Mouse (Mus musculus) right cerebral cortex, adult 18-20 months (tissue): ENCODE measurements around the gene Pde4d.

ENCODE experiments used
- DNase-seq: peaks from one replicate; pipeline ENCODE4 v3.0.0; 2022; ENCODE audit warnings: mixed read lengths

The Pde4d gene

DNA sequence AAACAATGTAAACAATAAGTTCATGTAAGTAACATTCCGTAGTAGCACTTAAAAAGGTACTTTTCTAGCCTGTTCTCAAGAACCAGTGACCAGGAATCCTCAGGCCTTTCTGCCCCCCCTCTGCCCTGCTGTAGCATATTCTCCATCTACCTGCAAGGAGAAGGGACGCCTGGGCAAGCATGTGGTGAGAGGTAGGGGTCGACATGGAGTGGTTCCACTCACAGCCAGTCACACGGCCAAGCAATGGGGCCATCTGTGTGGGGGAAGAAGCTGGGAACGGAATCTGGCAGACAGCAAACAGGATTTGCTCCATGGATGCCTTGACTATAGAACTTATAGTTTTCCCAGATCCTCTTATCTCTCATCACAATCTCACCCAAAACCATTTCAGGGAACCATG, 1277.6 kb downstream of the Pde4d start:
- DNase-seq = no peak

DNA sequence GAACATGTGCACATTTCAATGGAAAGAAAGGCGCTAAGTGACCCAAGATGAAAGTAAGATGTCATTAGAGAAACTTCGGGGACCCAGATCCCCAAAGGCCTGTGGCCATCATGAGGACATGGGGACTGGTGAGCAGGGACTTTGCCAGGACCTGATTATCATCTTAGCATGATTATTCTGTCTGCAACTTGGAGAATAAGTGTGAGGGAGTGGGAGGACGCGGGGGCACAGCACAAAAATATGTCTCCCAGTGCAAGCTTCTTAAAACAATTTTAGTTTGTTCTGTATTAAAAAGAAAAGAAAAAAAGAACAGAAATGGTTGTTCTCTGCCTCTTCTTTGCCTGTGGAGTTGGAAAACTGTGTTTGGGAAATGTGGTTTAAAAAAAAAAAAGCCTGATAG, 1279.9 kb downstream of the Pde4d start:
- peak; percentile 67 for DNase-seq

DNA sequence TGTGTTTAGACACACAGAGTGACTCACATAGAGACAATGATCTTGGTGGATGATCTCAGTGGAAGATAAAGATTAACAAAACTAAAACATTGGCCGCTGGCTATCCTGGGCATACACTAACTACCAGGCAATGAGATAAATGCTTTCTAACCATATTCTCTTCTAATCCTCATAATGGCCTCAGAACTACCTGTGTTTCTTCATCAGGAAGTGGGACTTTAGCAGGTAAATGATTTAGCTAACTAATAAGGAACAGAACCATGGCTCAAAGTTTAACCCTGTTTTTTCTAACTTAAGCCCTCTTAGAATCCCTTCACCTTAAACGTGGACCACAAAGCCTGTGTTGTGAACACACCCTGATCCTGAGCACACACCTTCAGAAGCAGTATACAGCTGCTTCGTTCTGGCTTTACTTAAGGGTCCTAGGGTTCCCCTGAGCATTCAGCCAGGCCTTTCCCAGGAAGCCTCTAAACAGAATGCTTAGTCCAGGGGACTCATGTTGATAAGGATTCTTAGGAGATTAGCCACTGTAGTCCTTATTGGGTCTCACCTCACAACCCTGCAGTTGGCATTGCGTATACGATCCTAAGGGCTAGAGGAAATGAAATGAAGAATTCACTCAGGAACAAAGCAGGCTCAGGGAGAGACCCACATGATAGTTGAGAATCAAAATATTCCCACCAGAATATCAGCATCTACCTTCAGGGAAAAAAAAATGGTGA, 1283.1 kb downstream of the Pde4d start:
- DNase-seq = no peak

DNA sequence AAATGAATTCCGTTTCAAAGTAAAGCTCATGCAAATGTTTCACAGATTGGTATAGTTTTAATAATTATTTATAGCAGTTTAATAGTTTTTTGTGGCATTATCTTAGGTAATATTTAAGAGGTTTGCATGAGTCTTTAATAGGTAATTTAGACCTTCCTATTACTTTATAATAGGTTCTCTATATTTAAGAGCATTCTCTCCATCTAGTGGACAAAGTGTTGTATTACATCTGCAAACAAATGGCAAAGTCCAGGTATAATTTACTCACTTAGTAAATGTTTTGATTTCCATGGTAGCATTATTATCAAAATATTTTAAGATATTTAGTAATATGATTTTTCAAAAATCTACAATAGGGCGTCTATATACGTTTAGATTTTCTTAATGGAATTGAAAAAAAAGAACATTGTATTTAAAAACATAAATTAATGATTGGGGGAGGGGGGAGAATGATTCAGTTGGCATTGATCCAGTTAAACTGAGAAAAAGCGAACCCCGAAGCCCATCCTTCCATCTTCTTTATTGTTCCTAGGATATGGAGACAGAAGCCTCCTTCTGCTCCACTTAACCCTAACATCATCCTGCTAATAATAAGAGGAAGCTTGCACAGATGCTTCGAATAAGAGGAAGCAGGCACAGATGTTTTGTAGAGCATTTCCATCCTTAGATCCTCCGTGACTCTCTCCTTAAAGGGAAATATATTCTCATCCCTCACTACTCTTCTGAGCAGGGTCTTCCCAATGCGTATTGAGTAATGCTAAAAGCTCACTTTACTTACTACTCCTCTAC, 1286.7 kb downstream of the Pde4d start:
- no peak for DNase-seq

DNA sequence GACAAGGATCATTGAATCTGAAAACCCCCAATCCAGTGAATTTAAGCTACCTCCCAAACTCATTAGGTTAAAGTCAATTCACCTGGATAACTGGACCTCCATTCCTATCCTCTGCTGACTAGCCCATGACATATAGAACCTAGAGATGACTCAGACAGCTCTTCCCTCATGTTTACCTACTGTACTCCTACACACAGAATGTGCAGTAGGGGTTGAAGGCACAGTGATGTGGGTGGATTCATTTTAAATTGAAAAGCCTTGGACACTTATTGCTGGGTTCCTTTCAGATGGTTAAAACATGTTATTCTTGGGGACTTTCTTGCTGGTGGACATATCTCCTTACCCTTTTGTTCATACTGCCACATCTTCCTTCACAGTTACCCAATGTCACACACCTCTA, 1296.7 kb downstream of the Pde4d start:
- DNase-seq = peak; percentile 24

DNA sequence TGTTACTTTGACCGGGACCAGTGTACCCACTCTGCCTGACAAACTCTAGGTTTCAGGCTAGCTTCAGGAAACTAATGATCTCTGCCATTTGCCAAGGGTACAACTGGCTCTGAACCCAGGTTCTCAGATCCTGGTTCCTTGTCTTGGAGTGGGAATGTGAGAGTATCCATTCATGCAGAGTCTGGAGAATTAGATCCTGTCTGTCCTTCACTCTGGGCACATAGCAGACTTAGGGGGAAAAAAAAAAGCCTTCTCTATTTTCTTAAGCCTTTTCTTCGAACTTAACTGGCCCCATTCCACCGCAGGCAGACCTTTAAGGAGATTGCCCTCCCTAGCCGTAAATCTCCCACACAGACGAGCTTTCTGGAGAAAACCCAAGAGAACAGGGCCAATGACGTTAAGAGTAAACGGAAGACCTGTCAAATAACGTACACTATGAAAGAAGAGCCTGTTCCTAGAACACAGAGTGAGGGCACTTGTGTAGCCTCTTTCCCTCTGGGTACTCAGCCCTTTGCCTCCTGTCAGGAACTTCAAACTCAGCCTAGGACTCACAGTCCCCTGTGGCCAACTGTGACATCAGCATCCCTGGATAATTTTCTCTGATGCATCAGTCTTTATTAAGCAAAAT, 1302.6 kb downstream of the Pde4d start:
- no peak for DNase-seq

DNA sequence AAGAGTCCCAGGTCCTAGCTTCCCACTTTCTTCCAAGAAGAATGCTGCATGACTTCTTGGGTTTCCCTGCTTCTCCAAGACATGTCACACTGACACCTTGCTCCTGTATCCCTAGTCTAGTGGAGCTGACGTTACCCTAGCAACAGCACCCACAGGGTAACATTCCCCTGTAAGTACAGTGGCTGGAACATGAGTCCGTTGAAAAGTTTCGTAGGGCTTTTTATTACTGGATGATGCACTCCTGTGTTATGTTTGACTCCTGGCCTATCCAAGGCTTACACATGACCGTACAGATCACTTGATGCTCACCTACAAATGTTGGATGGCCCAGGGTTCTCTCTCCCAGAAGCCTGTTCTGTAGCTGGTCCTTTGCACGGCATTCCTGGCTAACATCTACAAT, 1307.1 kb downstream of the Pde4d start:
- no peak for DNase-seq

DNA sequence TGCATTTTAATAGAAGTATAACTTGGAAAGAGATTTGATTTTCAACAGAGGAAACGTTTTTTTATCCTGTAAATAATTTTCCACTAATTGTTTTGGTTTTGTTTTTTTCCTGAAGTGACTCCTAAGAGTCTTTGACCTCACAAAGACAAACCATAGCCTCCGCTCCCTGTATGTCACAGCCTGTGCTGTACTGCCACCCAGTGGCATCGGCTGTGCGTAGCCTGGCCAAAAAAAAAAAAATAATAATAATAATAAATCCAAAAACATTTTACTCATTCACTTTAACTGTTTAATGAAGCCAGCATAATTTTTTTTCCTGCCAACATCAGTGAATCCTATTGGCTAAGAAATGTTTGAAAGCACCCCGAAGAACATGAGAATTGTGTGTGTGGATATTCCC, 1309.5 kb downstream of the Pde4d start:
- DNase-seq = no peak

DNA sequence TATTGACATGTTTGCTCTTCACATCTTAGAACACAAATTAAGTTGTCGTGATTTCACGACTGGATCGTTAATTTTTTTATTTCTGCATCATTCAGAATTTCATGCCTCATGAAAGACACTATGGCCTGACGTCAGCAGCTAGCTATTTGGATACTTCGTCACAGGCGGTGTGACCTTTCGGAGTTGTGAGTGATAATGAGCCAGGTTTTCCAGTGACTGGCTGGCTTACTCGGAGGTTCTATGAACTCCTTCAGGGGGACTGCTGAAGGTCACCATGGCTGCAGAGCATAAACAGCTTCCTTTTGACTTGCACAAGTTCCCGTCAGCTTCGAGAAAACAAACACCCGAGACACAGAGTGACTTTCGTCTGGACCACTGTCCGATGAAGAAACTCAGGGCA, 1311.3 kb downstream of the Pde4d start:
- no peak for DNase-seq

DNA sequence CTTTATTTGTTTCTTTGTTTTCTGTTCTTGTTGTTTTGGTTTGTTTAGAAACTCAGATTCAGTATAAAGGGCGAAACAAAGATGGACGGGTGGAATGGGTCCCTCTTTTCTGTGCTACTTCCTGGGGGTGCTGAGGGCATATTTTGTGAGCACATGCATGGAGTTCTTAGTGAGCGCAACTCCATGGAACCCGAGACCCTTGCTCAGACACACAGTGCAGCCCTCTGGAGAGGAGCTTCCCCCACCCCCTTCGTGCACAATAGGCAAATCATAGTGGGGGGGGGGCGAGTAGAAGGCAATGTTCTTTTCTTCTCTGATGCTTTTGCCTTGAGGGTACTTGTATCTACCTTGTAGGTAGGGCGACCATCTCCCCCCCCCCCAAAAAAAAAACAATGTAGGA, 1325.0 kb downstream of the Pde4d start:
- no peak for DNase-seq

DNA sequence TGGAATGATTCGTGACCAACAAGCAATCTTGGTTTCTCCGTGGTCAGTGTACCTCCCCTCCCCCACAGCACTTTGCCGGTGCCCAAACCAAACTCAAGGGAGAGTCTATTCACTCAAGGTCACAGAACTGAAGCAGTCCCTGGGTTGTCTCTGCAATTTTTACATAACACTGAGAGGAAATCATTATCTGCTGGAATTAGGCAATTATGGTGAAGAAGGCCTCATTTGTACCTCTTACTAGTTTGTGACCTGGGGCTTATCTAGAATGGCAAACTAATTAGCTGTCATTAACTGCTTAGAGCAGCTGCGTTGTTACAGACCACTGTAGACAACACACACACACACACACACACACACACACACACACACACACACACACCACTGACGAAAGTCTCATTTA, 1325.4 kb downstream of the Pde4d start:
- no peak for DNase-seq

DNA sequence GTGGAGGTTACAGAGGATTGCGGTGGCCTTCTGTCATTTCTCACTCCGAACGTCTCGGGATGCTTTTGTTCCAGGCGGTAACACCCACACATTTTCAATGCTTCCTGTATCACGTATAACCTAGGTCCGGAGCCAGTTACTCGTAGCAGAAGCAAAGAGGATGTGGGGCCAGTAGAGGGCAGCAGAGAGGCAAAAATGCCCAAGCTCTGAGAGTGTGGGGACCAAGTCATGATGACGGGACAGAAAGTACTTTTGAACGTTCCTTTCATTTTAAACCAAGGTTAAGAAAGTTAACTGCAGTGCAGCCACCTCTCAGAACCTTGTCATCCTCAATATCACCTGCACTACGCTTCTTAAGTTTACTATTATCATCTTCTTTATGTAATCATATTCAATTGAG, 1326.4 kb downstream of the Pde4d start:
- DNase-seq = peak; percentile 91

DNA sequence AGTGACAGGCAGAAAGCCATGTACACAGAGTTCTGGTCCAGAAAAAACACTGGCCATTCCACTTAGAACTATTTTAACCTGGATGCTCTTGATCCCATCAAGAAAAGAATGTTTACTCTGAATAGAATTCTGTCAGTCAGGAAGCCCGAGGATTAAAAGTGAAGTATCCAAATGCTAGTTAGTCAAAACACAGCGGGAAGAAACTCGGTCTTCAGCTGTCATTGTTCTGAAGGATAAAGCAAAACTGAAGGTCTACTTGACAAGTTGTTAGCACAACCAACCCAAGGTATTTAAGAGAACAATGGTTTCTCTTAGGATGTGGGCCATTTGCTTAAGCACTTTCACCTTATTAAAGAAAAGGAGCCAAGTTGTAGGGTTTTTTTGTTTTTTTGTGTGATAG, 1327.2 kb downstream of the Pde4d start:
- no peak for DNase-seq

DNA sequence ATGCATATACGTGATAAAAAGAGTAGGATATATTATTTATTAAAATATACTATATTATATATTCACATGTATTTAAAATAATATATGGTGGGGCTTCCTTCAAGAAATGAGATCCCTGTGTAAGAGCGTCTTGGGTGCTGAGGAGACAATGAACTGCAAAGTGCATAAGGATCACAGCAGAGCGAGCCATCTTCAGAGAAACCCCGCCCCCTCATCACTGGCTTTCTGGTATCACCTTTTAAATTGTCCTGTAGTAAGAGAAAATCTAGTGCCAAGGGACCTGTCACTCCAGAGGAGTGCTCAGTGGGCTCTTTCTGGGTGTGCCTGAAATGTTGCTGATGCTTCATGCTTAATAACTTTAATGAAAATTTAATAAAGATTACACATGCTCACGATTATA, 1327.7 kb downstream of the Pde4d start:
- no peak for DNase-seq

DNA sequence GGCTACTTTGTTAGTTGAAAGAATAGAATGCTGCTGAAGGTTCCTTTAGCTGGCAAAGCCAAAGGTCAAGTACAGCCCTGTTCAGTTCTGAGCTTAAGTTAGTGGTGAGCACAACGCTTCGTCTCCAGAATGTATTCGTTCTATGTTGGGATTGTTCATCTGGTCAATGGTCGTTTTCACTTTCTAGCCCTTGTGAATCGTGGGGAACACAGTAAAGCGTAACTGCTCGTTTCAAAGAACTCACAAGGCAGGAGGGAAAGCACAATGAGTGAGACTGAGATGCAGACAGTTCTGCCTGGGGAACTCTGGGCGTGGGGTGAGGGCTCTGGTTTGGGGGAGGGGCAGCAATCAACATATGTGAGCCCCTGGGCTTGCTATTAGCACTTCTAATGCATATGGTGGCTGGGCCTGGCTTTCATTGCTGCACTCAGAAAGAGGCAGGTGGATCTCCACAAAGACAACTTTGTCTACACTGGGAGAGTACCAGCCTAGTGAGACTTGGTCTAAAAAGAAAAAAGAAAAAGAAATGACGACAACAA, 1328.6 kb downstream of the Pde4d start:
- no peak for DNase-seq

DNA sequence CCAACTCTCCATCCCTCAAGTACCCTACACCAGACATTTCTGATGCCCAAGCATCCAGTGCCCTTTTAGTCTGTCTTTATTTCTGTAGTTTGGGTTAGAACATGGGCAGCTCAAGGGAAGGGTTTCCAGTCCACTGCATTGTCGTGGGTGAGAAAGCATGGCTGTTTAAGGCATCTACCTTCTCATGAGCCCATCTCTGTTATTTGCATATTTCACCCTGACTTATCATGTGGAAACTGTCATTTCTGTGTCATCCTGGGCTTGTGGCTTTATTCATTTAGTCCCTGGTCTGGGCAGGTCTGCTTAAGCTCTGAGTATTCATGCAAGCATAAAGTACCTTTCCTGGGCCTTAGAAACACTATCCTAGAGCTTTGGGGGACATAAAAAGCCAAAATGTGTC, 1331.7 kb downstream of the Pde4d start:
- no peak for DNase-seq

DNA sequence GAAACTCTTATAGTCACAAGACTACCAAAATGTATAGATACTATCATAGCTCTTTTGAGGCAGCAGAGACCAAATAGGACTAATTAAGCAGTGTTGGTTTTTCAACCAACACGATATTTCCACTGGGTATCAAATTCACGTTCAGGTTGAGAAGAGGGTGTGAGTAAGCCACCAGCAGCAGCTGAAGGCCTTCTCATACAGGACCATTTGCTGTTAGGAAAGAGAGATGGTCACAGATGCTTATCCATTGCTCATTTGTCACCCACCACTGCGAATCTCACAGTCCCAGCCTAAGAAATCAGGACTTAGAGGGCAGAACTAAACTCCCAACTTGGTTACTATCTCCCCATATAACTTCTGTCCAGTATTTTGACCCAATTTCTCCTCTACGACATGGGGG, 1338.9 kb downstream of the Pde4d start:
- DNase-seq = no peak

DNA sequence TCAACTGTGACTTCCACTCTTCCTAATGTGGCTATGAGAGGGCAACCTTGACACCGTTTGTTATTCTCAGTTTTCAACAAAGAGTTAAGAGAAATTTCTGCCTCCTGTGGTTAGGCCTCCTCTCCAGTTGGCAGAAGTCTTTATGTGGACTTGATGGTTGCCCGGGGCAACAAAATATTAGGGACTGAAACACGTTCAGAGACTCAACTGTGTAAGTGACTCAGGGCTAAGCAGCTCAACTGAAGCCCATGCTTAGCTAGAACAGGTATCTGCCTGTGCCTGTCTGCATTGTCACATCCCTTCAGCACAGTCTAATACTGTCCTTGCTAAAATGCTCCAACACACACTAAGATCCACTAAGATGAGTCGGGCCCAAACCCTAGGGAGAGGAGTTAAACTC, 1339.4 kb downstream of the Pde4d start:
- DNase-seq = no peak

DNA sequence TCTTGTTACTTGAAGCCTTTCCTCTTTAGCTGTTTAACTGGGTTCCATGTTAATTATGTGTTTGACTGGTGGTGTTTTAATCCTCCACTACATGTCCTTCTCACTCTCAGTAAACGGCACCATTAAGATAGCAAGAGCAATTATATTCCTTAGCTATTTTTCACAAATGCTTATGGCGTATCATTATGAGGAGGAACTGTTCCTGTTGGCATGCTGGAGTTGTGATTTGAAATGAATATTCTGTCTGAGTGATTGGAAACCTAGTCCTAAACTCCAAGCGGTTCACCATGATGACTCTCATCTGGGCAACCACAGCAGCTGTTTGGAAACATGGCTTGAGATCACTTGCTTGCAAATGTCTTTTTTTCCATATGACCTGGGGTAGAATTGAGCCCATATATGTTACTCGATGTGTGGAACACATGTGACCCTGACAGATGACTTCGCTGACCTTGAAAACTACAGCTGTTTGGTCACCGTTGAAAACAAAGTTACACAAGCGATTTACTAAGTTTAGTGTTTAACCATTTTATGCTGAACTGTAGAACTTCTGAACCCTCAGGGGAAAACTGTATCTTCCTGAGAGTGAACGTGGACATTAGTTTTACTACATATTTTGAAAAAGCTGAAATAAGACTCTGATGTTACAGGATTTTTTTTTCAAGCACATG, 1340.4 kb downstream of the Pde4d start:
- DNase-seq = no peak

DNA sequence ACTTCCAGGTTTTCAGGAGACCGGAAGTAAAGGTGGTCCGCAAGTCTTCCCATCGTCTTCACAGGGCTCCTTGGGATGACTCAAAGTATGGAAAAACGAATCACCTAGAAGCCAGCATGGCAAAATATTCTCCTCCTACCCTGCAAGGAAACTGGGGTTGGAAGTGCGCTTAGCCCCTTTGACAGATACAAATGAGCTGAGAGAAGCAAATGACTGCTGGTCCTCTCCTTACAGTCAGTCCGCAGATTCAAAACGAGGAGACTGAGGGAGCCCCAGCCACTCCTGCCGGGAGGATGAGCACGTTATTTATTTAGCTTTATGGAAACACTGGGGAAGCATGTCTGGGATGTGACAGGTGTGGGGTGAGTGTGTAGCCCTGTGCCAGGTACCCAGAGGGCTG, 1344.2 kb downstream of the Pde4d start:
- no peak for DNase-seq

DNA sequence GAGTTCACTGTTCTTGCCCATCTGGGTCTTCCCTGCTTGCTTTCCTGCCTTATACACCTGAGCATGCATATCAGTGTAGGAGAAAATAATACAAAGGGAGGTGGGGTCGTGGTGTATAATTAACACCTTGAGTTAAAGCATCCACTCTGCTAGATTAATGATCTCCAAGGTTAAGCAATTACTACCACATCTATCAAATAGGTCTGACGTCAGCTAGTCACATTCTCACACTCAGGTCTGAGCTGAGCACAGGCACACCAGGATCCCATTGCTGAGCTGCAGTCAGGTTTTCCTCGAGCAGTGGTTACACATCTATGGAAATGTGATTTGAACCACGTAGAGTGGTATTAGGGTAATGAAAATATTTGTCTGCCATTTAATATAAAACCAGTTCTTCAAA, 1348.9 kb downstream of the Pde4d start:
- DNase-seq = no peak

DNA sequence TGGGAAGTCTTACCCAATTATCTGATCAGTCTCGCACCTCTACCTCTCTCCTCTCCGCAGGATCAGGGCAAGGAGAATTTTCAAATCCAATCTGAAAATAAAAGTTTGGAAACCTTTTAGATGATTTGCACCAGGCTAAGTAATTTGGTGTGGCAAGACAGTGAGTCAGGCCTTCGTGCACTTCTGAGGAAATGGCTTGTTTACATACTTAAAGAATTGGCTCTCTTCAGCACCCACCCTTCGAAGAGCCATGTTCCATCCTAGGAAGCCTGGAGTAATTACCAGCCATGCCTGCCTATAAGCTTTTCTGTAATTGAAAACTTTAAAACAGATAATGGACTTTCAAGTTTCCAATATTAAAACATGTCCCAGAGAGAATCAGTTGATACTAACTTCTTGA, 1352.5 kb downstream of the Pde4d start:
- no peak for DNase-seq

DNA sequence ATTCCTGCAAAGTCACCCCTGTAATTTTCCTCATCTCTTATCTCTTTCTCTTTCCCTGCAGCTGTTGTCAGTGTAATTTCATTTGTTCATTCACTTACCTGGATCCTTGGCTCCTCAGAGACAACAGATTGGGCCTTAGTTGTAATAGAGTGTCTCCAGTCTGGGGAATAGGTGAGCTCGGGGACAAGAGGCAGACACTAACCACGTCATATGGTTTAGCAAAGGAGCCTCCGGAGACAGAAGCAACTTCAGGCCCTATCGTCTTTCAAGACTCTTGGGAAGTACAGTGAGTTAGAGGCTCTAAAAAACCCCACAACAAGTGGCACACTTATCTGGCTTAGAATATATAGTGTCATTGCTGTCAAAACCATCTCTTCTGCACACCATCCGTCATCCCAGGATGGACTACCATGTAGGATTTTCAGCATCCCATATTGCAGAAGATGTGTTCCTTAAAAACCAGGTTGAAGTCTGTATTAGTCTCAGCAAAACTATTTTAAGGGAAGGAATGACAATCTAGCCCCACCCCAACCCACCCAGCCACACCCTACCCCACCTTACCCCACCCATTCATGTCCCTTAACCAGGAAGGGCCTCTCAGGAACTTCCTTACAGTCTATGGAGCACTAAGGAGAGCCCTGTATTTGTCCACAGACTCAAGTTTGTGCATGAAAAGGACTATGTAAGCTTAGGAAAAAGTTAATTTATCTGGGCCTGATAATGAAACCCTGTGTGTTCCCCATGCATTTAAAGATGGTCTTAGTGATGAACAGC, 1356.6 kb downstream of the Pde4d start:
- DNase-seq = no peak
